Mouse (Mus musculus) 416B (cell line): ENCODE data around the gene Svs4.
"Not testable (repeated sequence)": the region's sequence is repeated elsewhere in the genome, so short reads cannot be mapped to it uniquely, and the experiment has no call there.

Experiments
- DNase-seq: peaks from one replicate; pipeline ENCODE4 v3.0.0; 2011; ENCODE audit warnings: low read depth

The Svs4 gene

DNA sequence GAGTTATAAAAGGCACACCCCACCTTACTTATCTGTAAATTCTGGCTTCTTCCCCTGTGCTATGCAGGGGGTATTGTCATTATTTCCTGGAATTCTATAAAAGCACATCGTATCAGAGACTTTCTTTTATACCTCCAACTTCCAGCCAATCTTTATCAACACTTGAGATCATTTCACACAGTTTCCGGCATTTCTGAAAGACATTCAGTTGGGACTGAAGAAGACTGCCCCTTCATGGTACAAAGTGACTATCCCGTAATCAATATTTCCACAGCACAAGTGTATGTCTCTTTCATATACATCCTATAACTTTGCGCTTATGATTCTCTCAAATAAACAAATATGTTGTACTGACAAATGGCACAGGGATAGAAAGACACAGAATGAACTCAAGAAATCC is at the start of gene Svs4:
Svs4 (minus strand) TSS at position 101 of the 400 bp plus-strand sequence.
- no peak for DNase-seq

DNA sequence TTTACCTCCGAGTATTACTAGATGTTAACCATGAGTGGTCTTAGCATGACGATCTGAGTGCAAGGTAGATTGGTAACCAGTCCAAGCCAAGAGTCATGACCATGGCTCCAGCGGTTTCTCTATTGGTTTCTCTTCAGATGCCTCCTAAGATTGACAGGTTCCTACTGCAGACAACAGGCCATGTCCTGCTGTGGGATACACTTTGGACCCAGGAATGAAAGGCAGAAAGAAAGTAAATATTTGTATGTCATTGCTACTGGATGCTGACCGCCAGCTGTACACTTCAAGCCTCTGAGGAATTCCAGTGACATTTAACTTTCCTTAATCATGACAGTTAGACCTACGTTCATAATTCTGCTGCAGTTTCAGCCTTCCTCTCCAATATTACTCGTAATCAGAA is 42.7 kb upstream of the Svs4 start:
- no peak for DNase-seq

DNA sequence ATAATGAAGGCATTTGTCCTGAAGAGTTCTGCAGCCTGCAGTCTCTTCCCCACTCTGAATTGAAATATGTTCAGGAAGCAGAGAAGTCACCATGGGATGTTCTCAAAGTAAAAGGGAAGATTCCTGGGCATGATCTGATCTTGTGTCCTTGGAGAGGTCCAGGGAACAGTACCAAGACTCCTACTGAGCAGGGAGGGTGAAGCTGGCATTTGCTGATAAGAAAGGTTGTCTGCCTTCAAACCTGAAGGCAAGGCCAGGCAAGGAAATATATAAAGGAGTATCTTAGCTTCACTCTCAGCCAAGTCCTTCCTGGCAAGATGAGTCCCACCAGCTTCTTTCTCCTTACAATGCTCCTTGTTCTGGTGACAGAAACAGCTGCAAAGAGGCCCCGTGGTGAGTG is 38.2 kb upstream of the Svs4 start, which contains the start of gene Svs6:
Svs6 (plus strand) TSS at position 301 of the 400 bp plus-strand sequence.
- not testable (repeated sequence) for DNase-seq

DNA sequence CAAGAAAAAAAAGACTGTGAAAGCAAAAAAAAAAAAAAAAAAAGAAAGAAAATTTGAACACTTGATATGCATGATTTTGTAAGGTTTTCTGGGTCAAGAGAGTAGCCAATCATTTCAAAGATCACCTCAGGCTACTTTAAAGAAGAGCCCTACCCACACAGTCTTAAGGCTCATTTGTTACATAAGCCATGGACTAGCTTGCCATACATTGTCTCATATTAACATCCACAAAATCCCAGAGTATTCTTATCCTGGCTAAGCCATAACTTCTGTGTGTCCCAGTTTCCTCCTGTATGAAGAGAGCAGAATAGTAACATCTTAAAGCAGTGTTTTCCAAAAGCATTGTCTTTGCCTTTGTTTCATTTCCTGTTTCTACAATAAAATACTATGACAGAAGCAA is 37.2 kb upstream of the Svs4 start:
- not testable (repeated sequence) for DNase-seq

DNA sequence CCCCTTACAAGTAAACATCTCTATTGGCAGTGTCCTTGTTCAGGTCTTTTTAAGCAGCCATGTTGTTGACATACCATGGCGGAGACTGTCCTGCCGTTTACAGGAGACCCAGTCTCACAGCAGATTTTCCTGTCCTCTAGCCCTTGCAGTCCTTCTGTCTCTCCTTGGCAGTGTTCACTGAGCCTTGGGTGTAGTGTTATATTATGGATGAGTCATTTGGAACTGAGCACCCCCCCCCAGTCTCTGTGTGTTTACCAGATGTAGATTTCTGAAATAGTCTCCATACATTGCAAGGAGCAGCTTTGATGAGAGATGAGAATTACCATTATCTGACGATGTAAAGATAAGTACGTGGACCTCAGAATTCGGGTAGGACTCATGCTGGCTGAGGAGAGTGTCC is 34.3 kb upstream of the Svs4 start:
- no peak for DNase-seq

DNA sequence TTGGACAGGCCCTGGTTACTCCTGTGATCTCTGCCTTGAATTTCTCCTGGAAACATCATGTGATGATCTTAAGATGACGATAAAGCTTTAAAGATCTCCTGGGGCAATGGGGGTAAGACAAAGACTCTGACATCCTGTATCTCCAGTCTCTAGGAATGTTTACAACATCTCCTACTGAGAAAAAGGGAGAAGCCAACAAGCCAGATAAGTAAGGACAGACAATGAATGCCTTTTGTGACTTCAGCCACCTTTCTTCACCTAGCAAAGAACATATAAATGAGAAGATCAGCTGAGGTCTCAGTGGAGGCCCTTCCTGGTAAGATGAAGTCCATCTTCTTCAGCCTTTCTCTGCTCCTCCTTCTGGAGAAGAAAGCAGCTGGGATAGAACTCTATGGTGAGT is 10.7 kb upstream of the Svs4 start, which contains the start of gene Svs3a:
Svs3a (plus strand) TSS at position 301 of the 400 bp plus-strand sequence.
- not testable (repeated sequence) for DNase-seq

DNA sequence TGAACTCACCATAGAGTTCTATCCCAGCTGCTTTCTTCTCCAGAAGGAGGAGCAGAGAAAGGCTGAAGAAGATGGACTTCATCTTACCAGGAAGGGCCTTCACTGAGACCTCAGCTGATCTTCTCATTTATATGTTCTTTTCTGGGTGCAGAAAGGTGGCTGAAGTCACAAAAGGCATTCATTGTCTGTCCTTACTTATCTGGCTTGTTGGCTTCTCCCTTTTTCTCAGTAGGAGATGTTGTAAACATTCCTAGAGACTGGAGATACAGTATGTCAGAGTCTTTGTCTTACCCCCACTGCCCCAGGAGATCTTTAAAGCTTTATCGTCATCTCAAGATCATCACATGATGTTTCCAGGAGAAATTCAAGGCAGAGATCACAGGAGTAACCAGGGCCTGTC is 21.7 kb downstream of the Svs4 start, which contains the start of gene Svs3b:
Svs3b (minus strand) TSS at position 101 of the 400 bp plus-strand sequence.
- not testable (repeated sequence) for DNase-seq

DNA sequence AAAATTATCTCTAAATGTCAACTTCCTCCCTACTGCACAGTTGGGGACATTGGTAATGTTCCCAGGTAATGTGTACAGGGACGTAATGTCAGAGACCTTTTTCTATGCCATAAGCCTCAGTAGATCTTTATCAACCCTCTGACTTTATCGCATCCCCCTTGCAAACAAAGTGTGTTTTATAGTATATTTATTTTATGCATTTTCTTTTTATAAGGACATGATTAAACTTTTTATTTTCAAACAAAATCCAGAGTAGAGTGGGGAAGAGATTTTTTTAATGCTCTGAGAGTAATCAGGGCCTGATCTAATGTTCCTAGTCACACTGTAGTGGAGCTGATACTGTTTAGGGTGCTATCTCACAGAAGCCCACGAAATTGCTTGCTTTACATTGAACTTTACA is 39.9 kb downstream of the Svs4 start, which contains the start of gene Svs2:
Svs2 (minus strand) TSS at position 101 of the 400 bp plus-strand sequence.
- no peak for DNase-seq

DNA sequence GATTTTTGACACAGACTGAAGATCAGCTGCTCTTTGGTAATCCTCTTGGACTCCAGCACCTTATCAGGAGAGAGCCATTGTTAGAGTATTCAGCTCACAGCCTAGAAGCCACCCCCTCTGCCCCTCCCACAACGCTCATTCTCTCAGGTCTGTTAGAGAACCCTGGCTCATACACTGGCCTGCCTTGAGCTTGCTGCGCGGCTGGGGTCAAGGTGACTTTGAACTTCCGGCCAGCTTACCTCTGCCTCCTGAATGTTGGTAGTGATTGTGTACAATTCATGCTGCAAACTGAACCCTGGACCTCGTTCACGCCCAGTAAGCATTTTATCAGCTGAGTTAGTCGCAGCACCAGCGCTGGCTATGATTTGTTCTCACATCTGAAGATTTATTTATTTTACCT is 45.6 kb downstream of the Svs4 start:
- DNase-seq = no peak

DNA sequence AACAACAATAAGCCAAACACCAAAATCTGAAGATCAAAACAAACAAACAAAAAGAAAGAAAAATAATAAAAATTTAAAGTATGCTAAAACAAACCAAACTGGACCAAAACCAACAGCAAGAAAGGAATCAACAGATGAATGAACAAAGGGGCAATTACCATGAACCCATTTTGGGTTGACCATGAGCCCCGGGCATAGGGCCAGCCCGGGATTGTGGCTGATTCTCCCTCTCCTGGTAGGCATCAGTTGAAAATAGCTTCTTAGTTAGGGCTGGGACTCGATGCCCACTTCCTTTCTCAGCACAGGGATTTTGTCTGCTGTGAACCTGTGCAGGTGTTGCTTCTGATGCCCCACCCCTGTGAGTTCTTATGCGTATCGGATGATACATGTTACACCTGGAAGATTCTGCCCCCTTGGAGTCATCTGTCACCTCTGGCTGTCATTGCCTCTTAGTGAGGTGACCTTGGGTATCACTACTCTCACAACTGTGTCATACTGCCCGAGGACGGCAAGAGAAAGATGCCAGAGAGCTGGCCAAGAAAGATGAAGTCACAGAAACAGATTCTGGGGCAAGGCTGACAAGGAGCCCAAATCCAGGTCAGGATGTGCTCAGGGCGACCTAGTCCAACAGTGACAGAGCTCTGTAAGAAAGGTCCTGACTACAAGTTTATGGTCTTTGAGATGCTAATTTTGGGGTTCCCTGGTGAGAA is 49.7 kb downstream of the Svs4 start:
- DNase-seq = no peak
